Mouse (Mus musculus) layer of hippocampus, postnatal 14 days (tissue): Measurements from ENCODE around the gene Ldlrad3. TPM values are rescaled to one million over a fixed set of nuclear protein-coding genes. Genes with fewer than 3 reads are reported as not detected.
A peak's percentile ranks its signal among the peaks of the same experiment; 100 is the strongest.

Source experiments
- DNase-seq, 2 experiments: peaks; one replicate each; pipeline ENCODE4 v3.0.0; 2021 to 2022; ENCODE audit warnings: low spot score in 2 of 2, mixed read lengths in 1 of 2
- total RNA-seq, 2 experiments: library from RNA; stranded (reverse); gene quantifications; 2 replicates each; pipeline ENCODE4 v1.2.3; 2021

Ldlrad3 gene
- total RNA-seq, 2 experiments from 2014 or later: 10.5 to 12.2 TPM

GRCm38 (mm10) chr2:102190956-102191355, 4.8 kb upstream of the Ldlrad3 start:
- DNase-seq: no peak

- peak in 1 of 2 experiments; percentile 9 for DNase-seq
These were observed 875 bp downstream of the Ldlrad3 start for GRCm38 (mm10) chr2:102185069-102185950.

- no peak for DNase-seq
These were observed 2.3 kb downstream of the Ldlrad3 start for GRCm38 (mm10) chr2:102183720-102184480.

GRCm38 (mm10) chr2:102181459-102181858, 4.7 kb downstream of the Ldlrad3 start:
- no peak for DNase-seq

- DNase-seq: no peak
These were observed 9.8 kb downstream of the Ldlrad3 start for GRCm38 (mm10) chr2:102176434-102176772.

GRCm38 (mm10) chr2:102175741-102176433, 10.3 kb downstream of the Ldlrad3 start:
- peak in 1 of 2 experiments; percentile 26 for DNase-seq

- no peak for DNase-seq
These were observed 13.7 kb downstream of the Ldlrad3 start for GRCm38 (mm10) chr2:102172458-102172857.

- no peak for DNase-seq
These were observed 19.4 kb downstream of the Ldlrad3 start for GRCm38 (mm10) chr2:102166550-102167325.

GRCm38 (mm10) chr2:102163106-102163505, 23.1 kb downstream of the Ldlrad3 start:
- DNase-seq: no peak

GRCm38 (mm10) chr2:102157555-102157954, 28.6 kb downstream of the Ldlrad3 start:
- DNase-seq: no peak

GRCm38 (mm10) chr2:102157010-102157409, 29.2 kb downstream of the Ldlrad3 start:
- DNase-seq: no peak

GRCm38 (mm10) chr2:102156460-102156859, 29.7 kb downstream of the Ldlrad3 start:
- DNase-seq: no peak

GRCm38 (mm10) chr2:102155306-102156015, 30.7 kb downstream of the Ldlrad3 start:
- no peak for DNase-seq

GRCm38 (mm10) chr2:102154771-102155211, 31.4 kb downstream of the Ldlrad3 start:
- no peak for DNase-seq

- no peak for DNase-seq
These were observed 31.9 kb downstream of the Ldlrad3 start for GRCm38 (mm10) chr2:102154328-102154727.

- DNase-seq: no peak
These were observed 32.7 kb downstream of the Ldlrad3 start for GRCm38 (mm10) chr2:102153516-102153915.

GRCm38 (mm10) chr2:102152851-102153250, 33.3 kb downstream of the Ldlrad3 start:
- no peak for DNase-seq

GRCm38 (mm10) chr2:102149058-102149457, 37.1 kb downstream of the Ldlrad3 start:
- DNase-seq: no peak

- DNase-seq: no peak
These were observed 38.1 kb downstream of the Ldlrad3 start for GRCm38 (mm10) chr2:102148093-102148492.

- no peak for DNase-seq
These were observed 38.6 kb downstream of the Ldlrad3 start for GRCm38 (mm10) chr2:102147561-102147960.
